8 mouse cellular contexts compared by ENCODE assay signal in the genomic region with DNA sequence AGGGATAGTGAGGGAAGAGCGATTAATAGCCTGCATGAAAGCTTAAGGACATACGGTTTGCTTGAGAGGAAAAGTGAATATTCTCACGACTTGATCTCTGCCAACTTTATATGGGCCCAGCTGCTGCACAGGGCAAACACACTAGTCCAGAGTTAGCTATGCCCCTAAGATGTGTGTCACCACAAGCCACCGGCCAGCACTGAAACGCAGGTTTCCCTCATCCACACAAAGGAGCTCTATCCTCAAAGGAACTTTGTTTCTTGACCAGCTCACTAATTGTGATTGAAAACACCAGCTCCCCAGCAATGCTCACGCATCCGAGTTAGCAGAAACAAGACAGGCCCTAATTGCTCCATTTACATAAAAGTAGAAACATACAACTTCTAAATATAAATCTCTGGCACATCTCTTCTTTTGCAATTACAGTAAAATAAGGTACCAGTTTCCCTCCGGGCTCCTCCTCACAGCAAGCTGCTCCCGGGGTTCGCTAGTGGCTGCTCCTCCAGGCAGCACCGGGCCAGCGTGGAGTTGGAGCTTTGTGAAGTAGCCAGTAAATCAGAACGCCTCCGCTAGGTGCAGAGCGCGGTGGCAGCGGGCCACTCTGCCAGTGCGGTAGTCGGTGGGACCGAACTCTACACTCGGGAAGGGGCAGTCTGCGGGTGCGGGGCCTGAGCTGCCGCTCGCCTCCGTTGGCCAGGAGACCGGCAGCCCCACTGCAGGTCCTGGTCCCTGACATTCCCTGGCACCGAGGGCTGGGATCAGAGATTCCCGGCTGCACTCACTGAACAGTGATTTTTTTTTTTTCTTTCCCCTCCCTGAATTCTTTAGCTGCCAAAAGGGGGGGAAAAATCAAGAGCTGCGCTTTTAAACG. TPM values are rescaled to one million over a fixed set of nuclear protein-coding genes. Genes with fewer than 3 reads are reported as not detected.
DNase-seq lines count a peak whose midpoint lies in the region; ATAC-seq and TF ChIP-seq lines count a peak whose summit lies in the region.

TSS of gene Inhba (plus strand) at position 480 of the 871 bp plus-strand sequence.

- H3K9me3 ChIP-seq in intestine, postnatal 0 days (ENCODE audit: control insufficient read depth) = no peaks in the 10 kb centered on the region
- H3K9me3 ChIP-seq in midbrain, postnatal 0 days (ENCODE audit: low read length) = no peaks in the 10 kb centered on the region

- 22% methylated on average over 31 of the region's 31 CpGs for WGBS in spleen, adult 2 months
- 13% methylated on average over 31 of the region's 31 CpGs for WGBS in intestine, postnatal 0 days
- 5% methylated on average over 31 of the region's 31 CpGs for WGBS in liver, adult 2 months
- WGBS in midbrain, postnatal 0 days = 6% methylated on average over 31 of the region's 31 CpGs

- H3K4me3 ChIP-seq in spleen, adult 2 months (ENCODE audit: extremely low read depth, insufficient read depth, insufficient read length) = peak within 1 kb of the TSS; percentile 68
- peak within 1 kb of the TSS; percentile 51 for H3K4me3 ChIP-seq in intestine, postnatal 0 days (ENCODE audit: low read depth, low read length)
- peak within 1 kb of the TSS; percentile 72 for H3K4me3 ChIP-seq in liver, adult 2 months (ENCODE audit: insufficient read depth, low read depth, low read length)
- peak within 1 kb of the TSS; percentile 38 for H3K4me3 ChIP-seq in midbrain, postnatal 0 days (ENCODE audit: low read depth, low read length)

- peak within 1 kb of the TSS; percentile 38; the same call in 1 of the 2 replicates for H3K9ac ChIP-seq in intestine, postnatal 0 days (ENCODE audit: low read depth, low read length)
- H3K9ac ChIP-seq in liver, adult 2 months (ENCODE audit: low read depth, low read length) = peak within 1 kb of the TSS; percentile 90
- H3K9ac ChIP-seq in midbrain, postnatal 0 days (replicated peaks; ENCODE audit: low read length, poor library complexity, severe bottlenecking) = peak within 1 kb of the TSS; percentile 34; the same call in 1 of the 2 replicates

- peaks cover 3% of the 10 kb centered on the region; the same call in 1 of the 2 replicates for H3K4me1 ChIP-seq in spleen, adult 2 months (ENCODE audit: control insufficient read depth, insufficient read depth, insufficient read length)
- no peaks in the 10 kb centered on the region for H3K4me1 ChIP-seq in intestine, postnatal 0 days (replicated peaks; ENCODE audit: control insufficient read depth, insufficient read depth, low read length)
- H3K4me1 ChIP-seq in liver, adult 2 months (ENCODE audit: control insufficient read depth, insufficient read depth, low read length) = peaks cover 18% of the 10 kb centered on the region
- no peaks in the 10 kb centered on the region for H3K4me1 ChIP-seq in midbrain, postnatal 0 days (ENCODE audit: insufficient read depth, low read length)

- peak in 1 of 2 experiments; percentile 10 for DNase-seq in spleen, adult 2 months (ENCODE audit: low read depth in 1 of 2, low spot score in 2 of 2)
- DNase-seq in spleen, adult 12 weeks (ENCODE audit: low spot score) = no peak
- peak; percentile 56 for DNase-seq in embryo, embryonic 10.5 days (ENCODE audit: low spot score)
- DNase-seq in heart, adult 18-20 months = peak; percentile 22 to 58
- DNase-seq in liver, adult 2 months (ENCODE audit: extremely low read depth, low read depth, low spot score) = peak; percentile 61
- DNase-seq in midbrain, postnatal 0 days (ENCODE audit: low spot score) = no peak
- peak; percentile 71 for DNase-seq in testis, postnatal 10 days (ENCODE audit: low spot score)

- peaks cover 3% of the 10 kb centered on the region; the same call in 1 of the 2 replicates for H3K27me3 ChIP-seq in spleen, adult 2 months (ENCODE audit: control insufficient read depth, insufficient read depth, low read length)
- H3K27me3 ChIP-seq in intestine, postnatal 0 days (replicated peaks; ENCODE audit: control insufficient read depth, insufficient read depth, low read length) = peaks cover 5% of the 10 kb centered on the region; the same call in 1 of the 2 replicates
- H3K27me3 ChIP-seq in liver, adult 2 months (ENCODE audit: control insufficient read depth, insufficient read depth, low read length) = no peaks in the 10 kb centered on the region
- H3K27me3 ChIP-seq in midbrain, postnatal 0 days (ENCODE audit: insufficient read depth, low read length) = peaks cover 4% of the 10 kb centered on the region; the same call in 1 of the 2 replicates

- H3K4me2 ChIP-seq in intestine, postnatal 0 days (replicated peaks; ENCODE audit: low read depth) = peak within 1 kb of the TSS; percentile 93
- H3K4me2 ChIP-seq in midbrain, postnatal 0 days (ENCODE audit: low read depth, low read length, poor library complexity, severe bottlenecking) = peak within 1 kb of the TSS; percentile 71

- no peaks in the 10 kb centered on the region; the same call in 1 of the 2 replicates for H3K79me2 ChIP-seq in liver, adult 2 months (ENCODE audit: control insufficient read depth, insufficient read depth, low read length)

- no peak within 1 kb of the TSS; the same call in 1 of the 2 replicates for H3K27ac ChIP-seq in spleen, adult 2 months (ENCODE audit: insufficient read depth, low read length)
- H3K27ac ChIP-seq in intestine, postnatal 0 days (ENCODE audit: low read depth, low read length) = no peak within 1 kb of the TSS
- peak within 1 kb of the TSS; percentile 88 for H3K27ac ChIP-seq in liver, adult 2 months (replicated peaks; ENCODE audit: insufficient read depth, low read depth, low read length)
- no peak within 1 kb of the TSS for H3K27ac ChIP-seq in midbrain, postnatal 0 days (ENCODE audit: low read depth, low read length)

- no peak for TF ChIP-seq POLR2A in spleen, adult 2 months (IDR thresholded peaks at IDR 0.05; ENCODE audit: low read depth, low read length)
- TF ChIP-seq POLR2A in liver, adult 2 months (IDR thresholded peaks at IDR 0.05; ENCODE audit: extremely low read depth, insufficient read depth, low read length) = no peak

- H3K36me3 ChIP-seq in spleen, adult 2 months (ENCODE audit: control insufficient read depth, insufficient read depth, low read length) = no peaks in the 10 kb centered on the region
- H3K36me3 ChIP-seq in intestine, postnatal 0 days (ENCODE audit: control insufficient read depth, insufficient read depth) = no peaks in the 10 kb centered on the region
- no peaks in the 10 kb centered on the region for H3K36me3 ChIP-seq in liver, adult 2 months (ENCODE audit: control insufficient read depth, insufficient read depth, low read length)
- no peaks in the 10 kb centered on the region for H3K36me3 ChIP-seq in midbrain, postnatal 0 days (ENCODE audit: insufficient read depth, low read length)

- peak; percentile 57 for ATAC-seq in intestine, postnatal 0 days
- peak; percentile 68 for ATAC-seq in midbrain, postnatal 0 days (ENCODE audit: low FRiP score)

- no peak for TF ChIP-seq CTCF in spleen, adult 2 months (IDR thresholded peaks at IDR 0.05; ENCODE audit: extremely low read depth, insufficient read depth, insufficient read length, insufficient replicate concordance)
- TF ChIP-seq CTCF in intestine, postnatal 0 days (IDR thresholded peaks at IDR 0.05; ENCODE audit: low read depth) = no peak
- peak; percentile 43 for TF ChIP-seq CTCF in liver, adult 2 months (IDR thresholded peaks at IDR 0.05; ENCODE audit: low read depth, low read length)
- no peak for TF ChIP-seq CTCF in midbrain, postnatal 0 days (IDR thresholded peaks at IDR 0.05)

RNA-seq across cellular contexts. Expression of gene Inhba, which starts in this region (rescaled TPM):
- 0.21 and 0.26 TPM in 2 replicates for polyA plus RNA-seq in spleen, adult 2 months (2012; rRNA removed)
- total RNA-seq in heart, adult 18-20 months (2021) = 1 to 10 TPM; 1.6 to 1.8 TPM
- 3.1 and 3.8 TPM in 2 replicates for polyA plus RNA-seq in intestine, postnatal 0 days (2015; fragmentation: Nextera tagmentation; extraction: Ambion mirVana)
- total RNA-seq in liver, adult 2 months (2014; rRNA removed) = 1.5 and 1.7 TPM in 2 replicates
- polyA plus RNA-seq in liver, adult 2 months (2012; rRNA removed) = 1.7 and 5.1 TPM in 2 replicates
- total RNA-seq in midbrain, postnatal 0 days (2014; rRNA removed) = 0.33 and 0.88 TPM in 2 replicates
- polyA plus RNA-seq in midbrain, postnatal 0 days (2015; fragmentation: Nextera tagmentation; extraction: Ambion mirVana) = 2.0 and 2.1 TPM in 2 replicates

Comparison
In these comparisons a context has a peak if more than half of its experiments do, and no peak if none do; other contexts are left out.
1. DNase-seq: peak in embryo, embryonic 10.5 days (single experiment), heart, adult 18-20 months (2 of 2), liver, adult 2 months (single experiment) and testis, postnatal 10 days (single experiment); none in spleen, adult 12 weeks (single experiment) and midbrain, postnatal 0 days (single experiment).
2. H3K9ac ChIP-seq: peak in every context shown above with its lines; median percentile 90 in liver, adult 2 months; 38 in intestine, postnatal 0 days; 34 in midbrain, postnatal 0 days.
3. Peak in every context shown above with its lines, with median percentiles within 50 percentile points of each other: H3K4me3 ChIP-seq.